Mouse (Mus musculus) hindbrain, postnatal 0 days (tissue): ENCODE data around the gene Echdc1. TPM values are rescaled to one million over a fixed set of nuclear protein-coding genes. Genes with fewer than 3 reads are reported as not detected.
"Not testable (repeated sequence)": the region's sequence is repeated elsewhere in the genome, so short reads cannot be mapped to it uniquely, and the experiment has no call there.

Experiments used
- ATAC-seq: fragments of 200-750 bp; cut with Nextera tagmentation; 2 replicates; pipeline ENCODE4 v1.8.0; 2017; ENCODE audit warnings: mild to moderate bottlenecking, moderate TSS enrichment, moderate library complexity
- DNase-seq: peaks from one replicate; pipeline ENCODE4 v3.0.0-alpha.2; 2015; ENCODE audit warnings: low spot score
- H3K27ac ChIP-seq: fragments of 300-500 bp; sonication (generic); 2 replicates; pipeline ENCODE4 v1.5.1; 2014; ENCODE audit warnings: mild to moderate bottlenecking
- H3K27me3 ChIP-seq: fragments of 300-500 bp; sonication (generic); 2 replicates; pipeline ENCODE4 v1.6.1; 2014; ENCODE audit warnings: low read length, mixed read lengths; ENCODE audit not compliant: insufficient read depth
- H3K36me3 ChIP-seq: fragments of 300-500 bp; sonication (generic); 2 replicates; pipeline ENCODE4 v1.6.1; 2014; ENCODE audit warnings: low read length, mixed read lengths; ENCODE audit not compliant: insufficient read depth
- H3K4me1 ChIP-seq: fragments of 300-500 bp; sonication (generic); 2 replicates; pipeline ENCODE4 v1.6.1; 2014; ENCODE audit warnings: antibody characterized with exemption, low read length, mixed read lengths; ENCODE audit not compliant: insufficient read depth
- H3K4me2 ChIP-seq: fragments of 300-500 bp; sonication (generic); 2 replicates; pipeline ENCODE4 v1.6.1; 2014; ENCODE audit warnings: low read depth, mild to moderate bottlenecking, low read length, moderate library complexity, mixed read lengths
- H3K4me3 ChIP-seq: fragments of 300-500 bp; sonication (generic); 2 replicates; pipeline ENCODE4 v1.5.1; 2014; ENCODE audit warnings: low read length
- H3K9ac ChIP-seq: fragments of 300-500 bp; sonication (generic); replicated peaks from 2 replicates; pipeline ENCODE4 v1.6.1; 2014; ENCODE audit warnings: mild to moderate bottlenecking, low read length, moderate library complexity, mixed read lengths
- H3K9me3 ChIP-seq: fragments of 300-500 bp; sonication (generic); 2 replicates; pipeline ENCODE4 v1.6.1; 2016; ENCODE audit warnings: low read length, mixed read lengths
- CTCF ChIP-seq: IDR thresholded peaks from 2 replicates; pipeline ENCODE4 v1.5.1; 2016; ENCODE audit warnings: antibody characterized with exemption, control low read depth, low read depth
- WGBS: fragments of 180-500 bp; shearing (Covaris S2); extraction: QIAGEN DNeasy Blood & Tissue Kit; methylation state at CpG from one replicate; pipeline ENCODE4 v1.1.7; 2014; 5-methylcytosine and 5-hydroxymethylcytosine counted together
- polyA plus RNA-seq: library from polyadenylated mRNA; unstranded; fragments of >200 nt; fragmentation: Nextera tagmentation; extraction: Ambion mirVana; gene quantifications from 2 replicates; pipeline ENCODE4 v1.2.1, GENCODE M21; 2015
- total RNA-seq: library from RNA; depleted of rRNA; stranded (reverse); fragments of >200 nt; gene quantifications from 2 replicates; pipeline ENCODE4 v1.2.3, GENCODE M21; 2014; rRNA removed

Gene Echdc1
- total and polyA plus RNA-seq, 2 experiments from 2014 or later = 15.1 to 33.7 TPM

GRCm38 (mm10) chr10:29361095-29361463 is 48.1 kb downstream of the Echdc1 start:
- H3K4me2 ChIP-seq = peak overlapping the region; percentile 78
- H3K36me3 ChIP-seq = no peaks in the 10 kb centered on the region
- peak overlapping the region; percentile 100 for H3K27ac ChIP-seq
- no peak for ATAC-seq
- H3K9ac ChIP-seq = peak overlapping the region; percentile 97
- no peak for TF ChIP-seq CTCF
- peaks cover 11% of the 10 kb centered on the region; the same call in 1 of the 2 replicates for H3K4me1 ChIP-seq
- H3K4me3 ChIP-seq = peak overlapping the region; percentile 98
- no peak for DNase-seq
- under 1% methylated on average over 6 of the region's 6 CpGs for WGBS
- no peaks in the 10 kb centered on the region for H3K9me3 ChIP-seq
- H3K27me3 ChIP-seq = no peaks in the 10 kb centered on the region

GRCm38 (mm10) chr10:29361464-29362196 is 48.7 kb downstream of the Echdc1 start:
- H3K4me2 ChIP-seq = peak overlapping the region; percentile 78
- peak overlapping the region; percentile 97 for H3K9ac ChIP-seq
- ATAC-seq (peak; percentile 98), DNase-seq (peak; percentile 95)
- no peak for TF ChIP-seq CTCF
- no peaks in the 10 kb centered on the region for H3K9me3 ChIP-seq
- no peaks in the 10 kb centered on the region for H3K27me3 ChIP-seq
- H3K4me3 ChIP-seq = peak overlapping the region; percentile 98
- H3K4me1 ChIP-seq = peaks cover 11% of the 10 kb centered on the region; the same call in 1 of the 2 replicates
- peak overlapping the region; percentile 100 for H3K27ac ChIP-seq
- WGBS = under 1% methylated on average over 55 of the region's 100 CpGs
- H3K36me3 ChIP-seq = no peaks in the 10 kb centered on the region

GRCm38 (mm10) chr10:29362197-29362900 is 49.4 kb downstream of the Echdc1 start, which contains the start of gene Rnf146:
TSS of gene Rnf146 (minus strand) at chr10:29362442.
- Histone ChIP-seq H3K4me3 (peak within 1 kb of the TSS; percentile 98), H3K36me3 (no peaks in the 10 kb centered on the region), H3K4me1 (peaks cover 10% of the 10 kb centered on the region; the same call in 1 of the 2 replicates), H3K4me2 (peak within 1 kb of the TSS; percentile 78), H3K9me3 (no peaks in the 10 kb centered on the region), H3K9ac (peak within 1 kb of the TSS; percentile 97), H3K27me3 (no peaks in the 10 kb centered on the region), H3K27ac (peak within 1 kb of the TSS; percentile 100)
- DNase-seq = no peak
- no peak for TF ChIP-seq CTCF
- ATAC-seq = no peak
- 6% methylated on average over 15 of the region's 15 CpGs for WGBS

GRCm38 (mm10) chr10:29374065-29374464 is 61.1 kb downstream of the Echdc1 start:
- Histone ChIP-seq H3K27ac (no peak overlapping the region), H3K4me3 (no peak overlapping the region), H3K9me3 (no peaks in the 10 kb centered on the region), H3K9ac (no peak overlapping the region), H3K27me3 (no peaks in the 10 kb centered on the region), H3K4me1 (no peaks in the 10 kb centered on the region), H3K4me2 (no peak overlapping the region), H3K36me3 (no peaks in the 10 kb centered on the region)
- no peak for TF ChIP-seq CTCF
- peak; percentile 32 for DNase-seq
- no peak for ATAC-seq
- WGBS = 65% methylated on average over 5 of the region's 5 CpGs

- no peaks in the 10 kb centered on the region for H3K27me3 ChIP-seq
- H3K36me3 ChIP-seq = no peaks in the 10 kb centered on the region
- no peak for TF ChIP-seq CTCF
- no peaks in the 10 kb centered on the region for H3K9me3 ChIP-seq
- H3K4me2 ChIP-seq = no peak overlapping the region
- 86% methylated on average over 2 of the region's 2 CpGs for WGBS
- H3K4me3 ChIP-seq = no peak overlapping the region
- no peak for DNase-seq
- ATAC-seq = no peak
- H3K27ac ChIP-seq = no peak overlapping the region
- no peak overlapping the region for H3K9ac ChIP-seq
- no peaks in the 10 kb centered on the region for H3K4me1 ChIP-seq
These were observed 68.6 kb downstream of the Echdc1 start for GRCm38 (mm10) chr10:29381558-29381957.

GRCm38 (mm10) chr10:29394890-29395289 is 81.9 kb downstream of the Echdc1 start:
- DNase-seq, H3K9ac ChIP-seq, H3K27ac ChIP-seq, H3K4me3 ChIP-seq, H3K27me3 ChIP-seq, H3K36me3 ChIP-seq, H3K4me2 ChIP-seq, H3K9me3 ChIP-seq, ATAC-seq, H3K4me1 ChIP-seq: not testable (repeated sequence)
- TF ChIP-seq CTCF = 0 out of 2 replicates have a peak, but pooled peaks have one; percentile 4
- WGBS = 77% methylated on average over 2 of the region's 2 CpGs

Other genes starting within 250 kb of the Echdc1 start
- 132 and 135 TPM in 2 replicates for gene Soga3, start 169.3 kb upstream of the Echdc1 start, total RNA-seq
- 139 and 149 TPM in 2 replicates for gene Soga3, start 169.3 kb upstream of the Echdc1 start, polyA plus RNA-seq
- 2.2 and 11.2 TPM in 2 replicates for gene Gm49353, start 114.2 kb upstream of the Echdc1 start, total RNA-seq
- 10.5 and 11.5 TPM in 2 replicates for gene Gm49353, start 114.2 kb upstream of the Echdc1 start, polyA plus RNA-seq
- gene 9330159F19Rik, start 101.6 kb upstream of the Echdc1 start, total RNA-seq = 41.8 and 50.6 TPM in 2 replicates
- gene 9330159F19Rik, start 101.6 kb upstream of the Echdc1 start, polyA plus RNA-seq = 14.2 and 14.7 TPM in 2 replicates
- gene Rnf146, start 49.3 kb downstream of the Echdc1 start, total RNA-seq = 43.0 and 47.2 TPM in 2 replicates
- 56.3 and 61.7 TPM in 2 replicates for gene Rnf146, start 49.3 kb downstream of the Echdc1 start, polyA plus RNA-seq
- gene Rspo3, start 222.7 kb downstream of the Echdc1 start, total RNA-seq = 0.94 and 2.5 TPM in 2 replicates
- 2.9 and 3.3 TPM in 2 replicates for gene Rspo3, start 222.7 kb downstream of the Echdc1 start, polyA plus RNA-seq